Mouse (Mus musculus) megakaryocyte, embryonic 14.5 days (primary cell): ENCODE data around the gene Rab12.

Source experiments
- FLI1 ChIP-seq: IDR thresholded peaks from 2 replicates; pipeline ENCODE4 v1.6.1; 2012; ENCODE audit warnings: low read length, inconsistent platforms, mixed read lengths
- GATA1 ChIP-seq: IDR thresholded peaks from 3 replicates; pipeline ENCODE4 v1.6.1; 2012; ENCODE audit warnings: mixed read lengths, low read length, inconsistent platforms, borderline replicate concordance

- TF ChIP-seq GATA1 (no peak), FLI1 (no peak)
These were observed 14.6 kb downstream of the Rab12 start for GRCm38 (mm10) chr17:66504964-66505363.
